Mouse (Mus musculus) heart, adult 18-20 months (tissue): Measurements from ENCODE around the gene Sh3kbp1. TPM values are rescaled to one million over a fixed set of nuclear protein-coding genes. Genes with fewer than 3 reads are reported as not detected.

Experiments
- DNase-seq, 2 experiments: peaks; one replicate each; pipeline ENCODE4 v3.0.0; 2021 to 2022; ENCODE audit warnings: mixed read lengths in 1 of 2
- total RNA-seq, 2 experiments: library from RNA; stranded (reverse); gene quantifications; 2 replicates each; pipeline ENCODE4 v1.2.3; 2021

The Sh3kbp1 gene
- total RNA-seq, 2 experiments from 2014 or later = 130 to 136 TPM

- DNase-seq = no peak
These were observed 297.7 kb downstream of the Sh3kbp1 start for GRCm38 (mm10) chrX:159924759-159925158.

- no peak for DNase-seq
These were observed 301.1 kb downstream of the Sh3kbp1 start for GRCm38 (mm10) chrX:159928165-159928564.

- DNase-seq = no peak
These were observed 301.8 kb downstream of the Sh3kbp1 start for GRCm38 (mm10) chrX:159928834-159929233.

- no peak for DNase-seq
These were observed 305.0 kb downstream of the Sh3kbp1 start for GRCm38 (mm10) chrX:159932027-159932426.

GRCm38 (mm10) chrX:159942569-159942968, 315.5 kb downstream of the Sh3kbp1 start:
- DNase-seq = peak; percentile 41 to 68

GRCm38 (mm10) chrX:159943586-159943985, 316.5 kb downstream of the Sh3kbp1 start:
- no peak for DNase-seq

- DNase-seq = peak in 1 of 2 experiments; percentile 3
These were observed 326.7 kb downstream of the Sh3kbp1 start for GRCm38 (mm10) chrX:159953546-159954429.

- no peak for DNase-seq
These were observed 327.3 kb downstream of the Sh3kbp1 start for GRCm38 (mm10) chrX:159954430-159954779.

- DNase-seq = no peak
These were observed 328.4 kb downstream of the Sh3kbp1 start for GRCm38 (mm10) chrX:159955433-159955832.

GRCm38 (mm10) chrX:159961385-159961784, 334.3 kb downstream of the Sh3kbp1 start:
- no peak for DNase-seq

GRCm38 (mm10) chrX:159963273-159963672, 336.2 kb downstream of the Sh3kbp1 start:
- DNase-seq = peak; percentile 50 to 77

GRCm38 (mm10) chrX:159963925-159964324, 336.9 kb downstream of the Sh3kbp1 start:
- peak in 1 of 2 experiments; percentile 35 for DNase-seq

GRCm38 (mm10) chrX:159969025-159969424, 342.0 kb downstream of the Sh3kbp1 start:
- DNase-seq = no peak

- DNase-seq = no peak
These were observed 344.2 kb downstream of the Sh3kbp1 start for GRCm38 (mm10) chrX:159971091-159971779.

- peak; percentile 4 to 26 for DNase-seq
These were observed 346.7 kb downstream of the Sh3kbp1 start for GRCm38 (mm10) chrX:159973730-159974129.

GRCm38 (mm10) chrX:159976243-159976642, 349.2 kb downstream of the Sh3kbp1 start:
- DNase-seq = no peak

- peak; percentile 36 to 42 for DNase-seq
These were observed 361.2 kb downstream of the Sh3kbp1 start, which contains the start of gene Map3k15 for GRCm38 (mm10) chrX:159988002-159988960. TSS of gene Map3k15 (plus strand) at chrX:159988433.

GRCm38 (mm10) chrX:159995808-159996207, 368.7 kb downstream of the Sh3kbp1 start:
- no peak for DNase-seq
